Mouse (Mus musculus) megakaryocyte, embryonic 14.5 days (primary cell): ENCODE results near the gene Pik3r6.

Experiments used
- FLI1 ChIP-seq: IDR thresholded peaks from 2 replicates; pipeline ENCODE4 v1.6.1; 2012; ENCODE audit warnings: low read length, inconsistent platforms, mixed read lengths
- GATA1 ChIP-seq: IDR thresholded peaks from 3 replicates; pipeline ENCODE4 v1.6.1; 2012; ENCODE audit warnings: mixed read lengths, low read length, inconsistent platforms, borderline replicate concordance

- TF ChIP-seq FLI1 (no peak), GATA1 (no peak)
Observed at GRCm38 (mm10) chr11:68472162-68472849, 30.5 kb upstream of the Pik3r6 start.
